Mouse (Mus musculus) forebrain, embryonic 14.5 days (tissue): Measurements from ENCODE around the gene Selenof. TPM values are rescaled to one million over a fixed set of nuclear protein-coding genes. Genes with fewer than 3 reads are reported as not detected.

Experiments
- ATAC-seq: fragments of 200-750 bp; cut with Nextera tagmentation; 2 replicates; pipeline ENCODE4 v1.8.0; 2017; ENCODE audit warnings: mild to moderate bottlenecking, moderate library complexity
- DNase-seq: peaks from one replicate; pipeline ENCODE4 v3.0.0-alpha.2; 2015; ENCODE audit warnings: low spot score
- H3K27ac ChIP-seq: fragments of 300-500 bp; sonication (generic); 2 replicates; pipeline ENCODE4 v1.5.1; 2014; ENCODE audit warnings: low read depth, mild to moderate bottlenecking, control low read depth, low read length, moderate library complexity
- H3K27me3 ChIP-seq: fragments of 300-500 bp; sonication (generic); replicated peaks from 2 replicates; pipeline ENCODE4 v1.6.1; 2014; ENCODE audit warnings: low read length, control low read depth, mixed read lengths; ENCODE audit not compliant: control insufficient read depth, insufficient read depth
- H3K36me3 ChIP-seq: fragments of 300-500 bp; sonication (generic); 2 replicates; pipeline ENCODE4 v1.6.1; 2014; ENCODE audit warnings: low read length, control low read depth; ENCODE audit not compliant: control insufficient read depth, insufficient read depth
- H3K4me1 ChIP-seq: fragments of 300-500 bp; sonication (generic); 2 replicates; pipeline ENCODE4 v1.6.1; 2014; ENCODE audit warnings: antibody characterized with exemption, low read length, control low read depth; ENCODE audit not compliant: control insufficient read depth, insufficient read depth
- H3K4me2 ChIP-seq: fragments of 300-500 bp; sonication (generic); 2 replicates; pipeline ENCODE4 v1.6.1; 2014; ENCODE audit warnings: mild to moderate bottlenecking, control low read depth, low read length
- H3K4me3 ChIP-seq: fragments of 300-500 bp; sonication (generic); 2 replicates; pipeline ENCODE4 v1.5.1; 2014; ENCODE audit warnings: low read depth, low read length, control low read depth
- H3K9ac ChIP-seq: fragments of 300-500 bp; sonication (generic); 2 replicates; pipeline ENCODE4 v1.6.1; 2014; ENCODE audit warnings: mild to moderate bottlenecking, low read length, control low read depth, moderate library complexity
- H3K9me3 ChIP-seq: fragments of 300-500 bp; sonication (generic); replicated peaks from 2 replicates; pipeline ENCODE4 v1.6.1; 2016; ENCODE audit warnings: low read length, control low read depth, mixed read lengths; ENCODE audit not compliant: control insufficient read depth
- WGBS: fragments of 180-500 bp; shearing (Covaris S2); extraction: QIAGEN DNeasy Blood & Tissue Kit; methylation state at CpG from one replicate; pipeline ENCODE4 v1.1.7; 2014; 5-methylcytosine and 5-hydroxymethylcytosine counted together
- polyA plus RNA-seq: library from polyadenylated mRNA; unstranded; fragments of >200 nt; fragmentation: Nextera tagmentation; extraction: Ambion mirVana; gene quantifications from 2 replicates; pipeline ENCODE4 v1.2.1, GENCODE M21; 2014

Selenof gene
- polyA plus RNA-seq, 1 experiment from 2014 or later, result 577 TPM

DNA sequence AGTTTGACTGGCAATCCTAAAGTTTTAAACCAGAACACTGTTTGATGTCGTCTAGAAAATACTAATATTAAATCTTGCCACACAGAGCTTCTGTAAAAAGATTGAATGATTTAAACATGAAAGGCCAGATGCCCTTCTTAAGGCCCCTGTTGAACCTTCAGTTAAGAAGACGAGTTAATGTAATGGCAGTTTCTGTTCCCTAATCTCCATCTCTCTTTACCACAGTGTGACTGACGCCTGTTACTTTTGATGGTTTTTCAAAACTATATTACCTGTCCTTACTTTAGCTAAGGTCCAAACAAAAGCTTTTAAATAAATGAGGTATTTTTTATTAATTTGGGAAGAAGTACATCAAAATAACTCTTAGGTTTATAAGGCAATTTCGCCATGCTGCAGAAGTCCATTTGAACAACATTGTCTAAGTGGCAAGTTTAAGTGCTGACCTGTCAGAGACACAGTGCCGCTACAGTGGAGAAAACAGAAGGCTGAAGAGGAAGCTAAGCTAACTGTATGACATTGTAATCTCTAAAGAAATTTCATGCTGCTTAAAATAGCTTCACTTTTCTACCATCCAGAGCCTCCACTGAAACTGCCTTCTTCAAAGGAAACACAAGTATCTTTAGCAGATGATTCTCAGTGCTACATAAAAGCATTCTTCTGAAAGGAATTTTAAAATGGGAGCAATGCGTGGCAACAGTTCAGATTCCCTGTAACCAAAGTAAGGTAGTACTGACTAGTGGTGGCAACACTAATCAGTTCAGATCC, 14.9 kb downstream of the Selenof start:
- no peak for ATAC-seq
- no peak for DNase-seq
- no peaks in the 10 kb centered on the region for H3K27me3 ChIP-seq
- H3K36me3 ChIP-seq, result peaks cover 32% of the 10 kb centered on the region
- H3K4me3 ChIP-seq, result no peak overlapping the region
- H3K4me1 ChIP-seq, result no peaks in the 10 kb centered on the region
- H3K9ac ChIP-seq, result no peak overlapping the region
- no peak overlapping the region for H3K4me2 ChIP-seq
- H3K9me3 ChIP-seq, result no peaks in the 10 kb centered on the region
- no peak overlapping the region for H3K27ac ChIP-seq
- WGBS, result 88% methylated on average over 6 of the region's 6 CpGs

DNA sequence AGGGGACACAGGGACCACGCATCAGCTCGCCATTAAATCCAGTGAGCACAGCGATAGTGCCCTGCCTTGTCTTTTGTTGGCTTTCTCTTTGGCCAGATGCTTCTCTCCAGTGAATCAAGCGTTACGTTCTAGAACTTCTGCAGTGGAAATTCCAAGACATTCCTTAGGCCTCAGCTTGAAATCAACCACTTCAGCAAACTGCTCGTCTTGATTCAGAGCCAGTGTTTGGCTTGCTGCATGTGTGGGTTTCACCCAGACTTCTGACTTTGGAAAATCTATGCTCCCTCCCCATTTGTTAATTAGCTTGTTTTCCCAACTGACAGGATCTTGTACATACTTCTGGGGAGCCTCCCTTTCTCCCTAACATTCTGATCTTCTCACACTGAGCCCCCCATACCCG, 16.6 kb downstream of the Selenof start:
- peaks cover 38% of the 10 kb centered on the region for H3K36me3 ChIP-seq
- 92% methylated on average over 7 of the region's 7 CpGs for WGBS
- no peak for ATAC-seq

GRCm38 (mm10) chr3:144589189-144589890, 19.2 kb downstream of the Selenof start:
- Histone ChIP-seq H3K9me3 (no peaks in the 10 kb centered on the region), H3K36me3 (peaks cover 38% of the 10 kb centered on the region), H3K4me2 (no peak overlapping the region), H3K27ac (no peak overlapping the region), H3K27me3 (no peaks in the 10 kb centered on the region), H3K4me1 (no peaks in the 10 kb centered on the region; the same call in 1 of the 2 replicates), H3K4me3 (no peak overlapping the region), H3K9ac (no peak overlapping the region)
- no peak for DNase-seq
- no peak for ATAC-seq
- WGBS, result 87% methylated on average over 8 of the region's 8 CpGs

More for the DNA sequence above, 16.6 kb downstream of the Selenof start:
- H3K9ac ChIP-seq, result no peak overlapping the region
- DNase-seq, result no peak
- H3K4me1 ChIP-seq, result no peaks in the 10 kb centered on the region
- no peak overlapping the region for H3K4me2 ChIP-seq
- no peak overlapping the region for H3K4me3 ChIP-seq
- H3K9me3 ChIP-seq, result no peaks in the 10 kb centered on the region
- H3K27ac ChIP-seq, result no peak overlapping the region
- H3K27me3 ChIP-seq, result no peaks in the 10 kb centered on the region

DNA sequence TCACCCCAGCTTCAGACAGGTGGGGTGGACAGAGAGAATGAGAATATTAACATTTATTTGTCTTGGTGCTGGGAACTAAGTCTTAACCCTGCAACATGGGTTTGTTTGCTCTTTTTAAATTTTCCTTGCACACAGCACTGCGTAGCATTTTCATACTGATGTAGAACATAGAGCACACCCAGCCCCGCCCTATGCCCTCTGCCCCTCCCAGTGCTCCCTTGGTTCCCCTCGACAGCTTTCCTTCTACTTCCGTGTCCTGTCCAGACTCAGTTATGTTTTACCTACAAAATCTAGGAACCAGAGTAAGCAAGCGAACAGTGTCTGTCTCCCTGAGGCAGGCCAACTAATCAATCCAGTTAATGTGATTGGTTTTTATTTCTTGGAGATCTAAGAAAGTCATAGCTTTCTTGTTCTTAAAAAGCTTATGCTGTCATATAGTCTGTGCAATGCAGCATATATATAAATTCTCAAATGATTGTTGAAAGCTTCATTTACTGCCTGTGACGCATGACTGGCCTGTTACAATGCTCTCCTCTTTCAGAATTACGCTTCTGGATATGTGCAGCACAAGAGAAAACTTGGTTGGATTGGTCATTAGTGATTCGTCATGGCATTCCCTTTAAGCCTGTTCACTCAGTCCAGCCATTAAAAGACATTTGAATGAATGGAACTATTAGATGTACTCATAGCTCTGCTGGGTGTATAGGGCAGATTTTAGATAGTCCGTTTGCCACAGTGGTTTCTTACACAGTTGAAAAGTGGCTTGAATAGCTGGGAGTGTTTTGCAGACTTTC, 23.1 kb downstream of the Selenof start:
- no peak overlapping the region for H3K4me2 ChIP-seq
- 45% methylated on average over 9 of the region's 9 CpGs for WGBS
- no peak overlapping the region for H3K9ac ChIP-seq
- H3K36me3 ChIP-seq, result peaks cover 33% of the 10 kb centered on the region
- no peak for ATAC-seq
- H3K4me3 ChIP-seq, result no peak overlapping the region
- DNase-seq, result peak; percentile 36
- H3K9me3 ChIP-seq, result no peaks in the 10 kb centered on the region
- no peaks in the 10 kb centered on the region for H3K27me3 ChIP-seq
- no peak overlapping the region for H3K27ac ChIP-seq
- H3K4me1 ChIP-seq, result peaks cover 6% of the 10 kb centered on the region

GRCm38 (mm10) chr3:144597121-144597520, 27.0 kb downstream of the Selenof start:
- WGBS, result 8% methylated on average over 4 of the region's 4 CpGs
- H3K27ac ChIP-seq, result no peak overlapping the region
- peak; percentile 85 for ATAC-seq

GRCm38 (mm10) chr3:144597790-144598467, 27.8 kb downstream of the Selenof start:
- Histone ChIP-seq H3K27me3 (no peaks in the 10 kb centered on the region), H3K27ac (peak overlapping the region; percentile 60; the same call in 1 of the 2 replicates), H3K9me3 (no peaks in the 10 kb centered on the region), H3K36me3 (peaks cover 18% of the 10 kb centered on the region), H3K4me3 (no peak overlapping the region), H3K9ac (no peak overlapping the region), H3K4me1 (peaks cover 8% of the 10 kb centered on the region), H3K4me2 (0 out of 2 replicates have a peak overlapping the region, but pooled peaks have one; percentile 7)
- ATAC-seq (peak; percentile 69), DNase-seq (peak; percentile 76)
- WGBS, result 9% methylated on average over 12 of the region's 12 CpGs

More at GRCm38 (mm10) chr3:144597121-144597520, 27.0 kb downstream of the Selenof start:
- DNase-seq, result peak; percentile 85
- no peak overlapping the region for H3K4me3 ChIP-seq
- H3K4me2 ChIP-seq, result no peak overlapping the region
- peaks cover 8% of the 10 kb centered on the region for H3K4me1 ChIP-seq
- peaks cover 20% of the 10 kb centered on the region for H3K36me3 ChIP-seq
- no peaks in the 10 kb centered on the region for H3K27me3 ChIP-seq
- H3K9me3 ChIP-seq, result no peaks in the 10 kb centered on the region
- no peak overlapping the region for H3K9ac ChIP-seq

DNA sequence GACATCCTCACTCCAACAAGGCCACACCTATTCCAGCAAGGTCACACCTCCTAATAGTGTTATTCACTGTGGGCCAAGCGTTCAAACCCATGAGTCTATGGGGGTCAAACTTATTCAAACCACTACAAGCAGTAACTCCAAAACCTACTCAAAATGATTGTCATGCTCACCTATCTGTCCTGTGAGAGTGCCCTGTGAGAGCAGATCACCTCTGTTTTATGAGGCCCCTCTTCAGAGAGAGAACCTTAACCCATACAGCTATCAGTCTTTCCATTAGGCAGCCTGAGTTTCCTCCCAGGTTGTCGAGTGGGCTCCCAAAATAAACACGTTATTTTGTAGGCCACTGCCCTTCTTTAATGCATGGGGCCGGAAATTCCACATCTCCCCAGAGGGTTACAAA, 32.3 kb downstream of the Selenof start:
- H3K27ac ChIP-seq, result no peak overlapping the region
- no peak for ATAC-seq
- H3K4me3 ChIP-seq, result no peak overlapping the region
- no peak overlapping the region for H3K9ac ChIP-seq
- H3K36me3 ChIP-seq, result peaks cover 7% of the 10 kb centered on the region; the same call in 1 of the 2 replicates
- H3K4me1 ChIP-seq, result peaks cover 8% of the 10 kb centered on the region
- no peak for DNase-seq
- H3K9me3 ChIP-seq, result no peaks in the 10 kb centered on the region
- 85% methylated on average over 4 of the region's 4 CpGs for WGBS
- no peak overlapping the region for H3K4me2 ChIP-seq
- no peaks in the 10 kb centered on the region for H3K27me3 ChIP-seq

DNA sequence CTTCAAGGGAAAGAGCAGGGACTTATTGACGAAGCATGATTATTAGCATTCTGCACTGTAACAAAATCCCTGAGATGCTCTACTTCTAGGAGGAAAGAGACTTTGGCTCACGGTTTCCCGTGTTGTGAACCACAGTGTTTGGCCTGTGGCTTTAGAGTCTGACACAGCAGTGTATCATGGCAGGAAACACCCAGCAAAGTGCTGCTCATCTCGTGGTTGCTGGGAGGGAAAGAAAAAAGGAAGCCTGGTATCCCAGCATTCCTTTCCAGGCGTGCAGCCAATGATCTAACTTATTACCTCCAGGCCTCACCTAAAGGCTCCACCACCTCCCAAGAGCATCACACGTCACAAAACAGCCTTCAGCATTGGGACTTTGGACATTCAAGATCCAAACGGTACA, 32.7 kb downstream of the Selenof start:
- WGBS, result 83% methylated on average over 7 of the region's 7 CpGs

More for the DNA sequence above, 32.7 kb downstream of the Selenof start:
- Histone ChIP-seq H3K36me3 (peaks cover 7% of the 10 kb centered on the region; the same call in 1 of the 2 replicates), H3K4me1 (peaks cover 5% of the 10 kb centered on the region), H3K4me2 (no peak overlapping the region), H3K4me3 (no peak overlapping the region), H3K27ac (no peak overlapping the region), H3K27me3 (no peaks in the 10 kb centered on the region), H3K9ac (no peak overlapping the region), H3K9me3 (no peaks in the 10 kb centered on the region)
- no peak for ATAC-seq
- DNase-seq, result no peak
